Mouse (Mus musculus) heart, postnatal 0 days (tissue): Measurements from ENCODE around the gene Fam189a1. TPM values are rescaled to one million over a fixed set of nuclear protein-coding genes. Genes with fewer than 3 reads are reported as not detected.

Experiments
- ATAC-seq: fragments of 200-750 bp; cut with Nextera tagmentation; 2 replicates; pipeline ENCODE4 v1.8.0; 2017; ENCODE audit warnings: low read depth, moderate number of reproducible peaks, moderate library complexity; ENCODE audit not compliant: insufficient read depth
- DNase-seq: peaks from one replicate; pipeline ENCODE4 v3.0.0-alpha.2; 2016; ENCODE audit warnings: low spot score
- H3K27ac ChIP-seq: fragments of 300-500 bp; sonication (generic); 2 replicates; pipeline ENCODE4 v1.5.1; 2014; ENCODE audit warnings: low read depth, mild to moderate bottlenecking
- H3K27me3 ChIP-seq: fragments of 300-500 bp; sonication (generic); 2 replicates; pipeline ENCODE4 v1.6.1; 2014; ENCODE audit warnings: low read length, mixed read lengths; ENCODE audit not compliant: control insufficient read depth, insufficient read depth
- H3K36me3 ChIP-seq: fragments of 300-500 bp; sonication (generic); replicated peaks from 2 replicates; pipeline ENCODE4 v1.6.1; 2014; ENCODE audit warnings: low read length, mixed read lengths; ENCODE audit not compliant: control insufficient read depth, insufficient read depth
- H3K4me1 ChIP-seq: fragments of 300-500 bp; sonication (generic); 2 replicates; pipeline ENCODE4 v1.6.1; 2014; ENCODE audit warnings: antibody characterized with exemption; ENCODE audit not compliant: control insufficient read depth, insufficient read depth
- H3K4me2 ChIP-seq: fragments of 300-500 bp; sonication (generic); 2 replicates; pipeline ENCODE4 v1.6.1; 2014; ENCODE audit warnings: low read depth, mild to moderate bottlenecking, low read length, moderate library complexity
- H3K4me3 ChIP-seq: fragments of 300-500 bp; sonication (generic); 2 replicates; pipeline ENCODE4 v1.5.1; 2014; ENCODE audit warnings: low read depth, low read length
- H3K9ac ChIP-seq: fragments of 300-500 bp; sonication (generic); replicated peaks from 2 replicates; pipeline ENCODE4 v1.6.1; 2014; ENCODE audit warnings: low read depth, low read length, mixed read lengths
- H3K9me3 ChIP-seq: fragments of 300-500 bp; sonication (generic); replicated peaks from 2 replicates; pipeline ENCODE4 v1.6.1; 2016; ENCODE audit warnings: low read length; ENCODE audit not compliant: control insufficient read depth
- CTCF ChIP-seq: IDR thresholded peaks from 2 replicates; pipeline ENCODE4 v1.5.1; 2016; ENCODE audit warnings: antibody characterized with exemption, control low read depth, low read depth
- EP300 ChIP-seq: IDR thresholded peaks from 2 replicates; pipeline ENCODE4 v1.6.1; 2016; ENCODE audit warnings: antibody characterized with exemption, low read depth
- WGBS: fragments of 180-500 bp; shearing (Covaris S2); extraction: QIAGEN DNeasy Blood & Tissue Kit; methylation state at CpG from one replicate; pipeline ENCODE4 v1.1.7; 2014; 5-methylcytosine and 5-hydroxymethylcytosine counted together
- polyA plus RNA-seq: library from polyadenylated mRNA; unstranded; fragments of >200 nt; fragmentation: Nextera tagmentation; extraction: Ambion mirVana; gene quantifications from 2 replicates; pipeline ENCODE4 v1.2.1, GENCODE M21; 2015
- total RNA-seq: library from RNA; depleted of rRNA; stranded (reverse); fragments of >200 nt; gene quantifications from 2 replicates; pipeline ENCODE4 v1.2.3, GENCODE M21; 2014; ENCODE audit warnings: low replicate concordance

Gene Fam189a1
- total and polyA plus RNA-seq, 2 experiments from 2014 or later = 0.11 to 0.42 TPM

GRCm38 (mm10) chr7:64729785-64730184 lies 426.6 kb downstream of the Fam189a1 start:
- no peaks in the 10 kb centered on the region for H3K4me1 ChIP-seq
- ATAC-seq (no peak), DNase-seq (no peak)
- H3K4me3 ChIP-seq = no peak overlapping the region
- no peaks in the 10 kb centered on the region for H3K27me3 ChIP-seq
- H3K36me3 ChIP-seq = no peaks in the 10 kb centered on the region
- H3K4me2 ChIP-seq = no peak overlapping the region
- WGBS = 25% methylated on average over 7 of the region's 7 CpGs
- H3K9me3 ChIP-seq = no peaks in the 10 kb centered on the region
- no peak overlapping the region for H3K27ac ChIP-seq
- H3K9ac ChIP-seq = no peak overlapping the region
- TF ChIP-seq CTCF = peak; percentile 55
- TF ChIP-seq EP300 = no peak

GRCm38 (mm10) chr7:64728816-64729215 lies 427.6 kb downstream of the Fam189a1 start:
- Histone ChIP-seq H3K4me3 (no peak overlapping the region), H3K4me1 (no peaks in the 10 kb centered on the region), H3K9me3 (no peaks in the 10 kb centered on the region), H3K27ac (no peak overlapping the region), H3K4me2 (no peak overlapping the region), H3K36me3 (no peaks in the 10 kb centered on the region), H3K27me3 (no peaks in the 10 kb centered on the region), H3K9ac (no peak overlapping the region)
- 56% methylated on average over 3 of the region's 3 CpGs for WGBS
- no peak for ATAC-seq
- no peak for DNase-seq
- TF ChIP-seq EP300 = no peak
- no peak for TF ChIP-seq CTCF

- Histone ChIP-seq H3K9ac (no peak overlapping the region), H3K36me3 (no peaks in the 10 kb centered on the region), H3K4me2 (no peak overlapping the region), H3K9me3 (no peaks in the 10 kb centered on the region), H3K4me3 (no peak overlapping the region), H3K27ac (no peak overlapping the region), H3K4me1 (no peaks in the 10 kb centered on the region), H3K27me3 (no peaks in the 10 kb centered on the region)
- 60% methylated on average over 5 of the region's 5 CpGs for WGBS
- no peak for DNase-seq
- TF ChIP-seq CTCF (no peak), EP300 (no peak)
- no peak for ATAC-seq
Observed at GRCm38 (mm10) chr7:64728181-64728591, 428.2 kb downstream of the Fam189a1 start.

GRCm38 (mm10) chr7:64725967-64726695 lies 430.2 kb downstream of the Fam189a1 start:
- no peaks in the 10 kb centered on the region for H3K4me1 ChIP-seq
- H3K27me3 ChIP-seq = no peaks in the 10 kb centered on the region
- WGBS = 66% methylated on average over 6 of the region's 6 CpGs
- no peaks in the 10 kb centered on the region for H3K36me3 ChIP-seq
- H3K4me3 ChIP-seq = no peak overlapping the region
- DNase-seq (no peak), ATAC-seq (no peak)
- H3K27ac ChIP-seq = no peak overlapping the region
- H3K4me2 ChIP-seq = no peak overlapping the region
- H3K9ac ChIP-seq = no peak overlapping the region
- TF ChIP-seq EP300 (no peak), CTCF (no peak)
- no peaks in the 10 kb centered on the region for H3K9me3 ChIP-seq

GRCm38 (mm10) chr7:64724409-64724808 lies 432.0 kb downstream of the Fam189a1 start:
- no peak overlapping the region for H3K9ac ChIP-seq
- H3K9me3 ChIP-seq = no peaks in the 10 kb centered on the region
- TF ChIP-seq CTCF = no peak
- no peak for TF ChIP-seq EP300

GRCm38 (mm10) chr7:64723313-64723712 lies 433.1 kb downstream of the Fam189a1 start:
- Histone ChIP-seq H3K4me1 (no peaks in the 10 kb centered on the region), H3K4me2 (no peak overlapping the region), H3K4me3 (no peak overlapping the region), H3K9me3 (no peaks in the 10 kb centered on the region), H3K27me3 (no peaks in the 10 kb centered on the region), H3K9ac (no peak overlapping the region), H3K27ac (no peak overlapping the region), H3K36me3 (no peaks in the 10 kb centered on the region)
- TF ChIP-seq EP300 (no peak), CTCF (no peak)
- ATAC-seq (no peak), DNase-seq (no peak)
- WGBS = 73% methylated on average over 3 of the region's 3 CpGs

More at GRCm38 (mm10) chr7:64724409-64724808, 432.0 kb downstream of the Fam189a1 start:
- ATAC-seq = no peak
- Histone ChIP-seq H3K27me3 (no peaks in the 10 kb centered on the region), H3K4me1 (no peaks in the 10 kb centered on the region), H3K36me3 (no peaks in the 10 kb centered on the region), H3K27ac (no peak overlapping the region), H3K4me2 (no peak overlapping the region), H3K4me3 (no peak overlapping the region)
- no peak for DNase-seq
- WGBS = 81% methylated on average over 1 of the region's 1 CpGs
